Mouse (Mus musculus) heart, postnatal 36 days (tissue): Measurements from ENCODE around the gene Terf2. TPM values are rescaled to one million over a fixed set of nuclear protein-coding genes. Genes with fewer than 3 reads are reported as not detected.
"Not testable (repeated sequence)": the region's sequence is repeated elsewhere in the genome, so short reads cannot be mapped to it uniquely, and the experiment has no call there.

Experiments
- DNase-seq, 2 experiments: peaks; one replicate each; pipeline ENCODE4 v3.0.0; 2021 to 2022
- intact Hi-C: fragments of 180-260 bp; cut with DNase I; formaldehyde crosslinking; loops from one replicate; pipeline ENCODE4 v1.15.1; 2025
- total RNA-seq, 2 experiments: library from RNA; stranded (reverse); gene quantifications; 2 replicates each; pipeline ENCODE4 v1.2.3; 2021

Gene Terf2
- total RNA-seq, 2 experiments from 2014 or later, result 11.5 to 13.9 TPM

- intact Hi-C loops, result no loop called here
- no peak for DNase-seq
Observed at GRCm38 (mm10) chr8:107073706-107074105, 22.6 kb downstream of the Terf2 start.

GRCm38 (mm10) chr8:107065511-107066496 lies 30.5 kb downstream of the Terf2 start, which contains the start of gene Tmed6:
Gene Tmed6 (minus strand): TSS chr8:107065644.
- no peak for DNase-seq
- intact Hi-C loops, result no loop called here

GRCm38 (mm10) chr8:107062613-107063012 lies 33.7 kb downstream of the Terf2 start:
- intact Hi-C loops, result no loop called here
- no peak for DNase-seq

- intact Hi-C loops, result loop anchor here (1.0 kb wide), 2 partner anchors 26 to 39 kb away; partner anchors contain the start of genes Terf2 and Vps4a
- no peak for DNase-seq
Observed at GRCm38 (mm10) chr8:107056973-107057369, 39.4 kb downstream of the Terf2 start.

- intact Hi-C loops, result loop anchor here (1.0 kb wide), 2 partner anchors 25 to 40 kb away; partner anchors contain the start of genes Terf2 and Vps4a
- DNase-seq, result peak; percentile 93 to 94
Observed at GRCm38 (mm10) chr8:107056076-107056972, 40.0 kb downstream of the Terf2 start, which contains the start of the genes Cog8 and Nip7. Gene Cog8 (minus strand): TSS chr8:107056689. Gene Nip7 (plus strand): TSS chr8:107056877.

GRCm38 (mm10) chr8:107052046-107052445 lies 44.3 kb downstream of the Terf2 start:
- no peak for DNase-seq

GRCm38 (mm10) chr8:107049480-107049879 lies 46.9 kb downstream of the Terf2 start:
- intact Hi-C loops, result no loop called here

More at GRCm38 (mm10) chr8:107052046-107052445, 44.3 kb downstream of the Terf2 start:
- intact Hi-C loops, result no loop called here

GRCm38 (mm10) chr8:107048061-107048941 lies 48.0 kb downstream of the Terf2 start, which contains the start of gene Pdf:
Gene Pdf (minus strand): TSS chr8:107048614.
- DNase-seq, result peak; percentile 82 to 88
- intact Hi-C loops, result no loop called here

More at GRCm38 (mm10) chr8:107049480-107049879, 46.9 kb downstream of the Terf2 start:
- DNase-seq, result no peak

GRCm38 (mm10) chr8:107046976-107047375 lies 49.4 kb downstream of the Terf2 start:
- intact Hi-C loops, result loop anchor here (2.0 kb wide), 1 partner anchor 16 kb away; the partner anchor contains the start of gene Vps4a
- no peak for DNase-seq

GRCm38 (mm10) chr8:107045478-107045877 lies 50.9 kb downstream of the Terf2 start:
- DNase-seq, result no peak
- intact Hi-C loops, result no loop called here

- intact Hi-C loops, result no loop called here
- no peak for DNase-seq
Observed at GRCm38 (mm10) chr8:107040632-107041031, 55.7 kb downstream of the Terf2 start.

- intact Hi-C loops, result no loop called here
Observed at GRCm38 (mm10) chr8:107036626-107037025, 59.7 kb downstream of the Terf2 start.

GRCm38 (mm10) chr8:107035641-107036040 lies 60.7 kb downstream of the Terf2 start:
- intact Hi-C loops, result no loop called here
- no peak for DNase-seq

More at GRCm38 (mm10) chr8:107036626-107037025, 59.7 kb downstream of the Terf2 start:
- DNase-seq, result no peak

GRCm38 (mm10) chr8:107033609-107034008 lies 62.7 kb downstream of the Terf2 start:
- intact Hi-C loops, DNase-seq: not testable (repeated sequence)

GRCm38 (mm10) chr8:107031577-107032090 lies 64.7 kb downstream of the Terf2 start:
- DNase-seq, result no peak
- intact Hi-C loops, result loop anchor here (1.0 to 2.0 kb wide), 2 partner anchors 15 to 25 kb away; partner anchors contain the start of genes Cog8 and Nip7

GRCm38 (mm10) chr8:107030650-107031576 lies 65.4 kb downstream of the Terf2 start, which contains the start of gene Vps4a:
Gene Vps4a (plus strand): TSS chr8:107031222.
- peak; percentile 96 to 98 for DNase-seq
- intact Hi-C loops, result loop anchor here (1.0 to 2.0 kb wide), 2 partner anchors 16 to 25 kb away; partner anchors contain the start of genes Cog8 and Nip7

- no peak for DNase-seq
- intact Hi-C loops, result loop anchor here (2.0 kb wide), 1 partner anchor 17 kb away; no protein-coding TSS in a partner anchor
Observed at GRCm38 (mm10) chr8:107030058-107030457, 66.3 kb downstream of the Terf2 start.

- DNase-seq, result no peak
- intact Hi-C loops, result no loop called here
Observed at GRCm38 (mm10) chr8:107029310-107029709, 67.0 kb downstream of the Terf2 start.
